Mouse (Mus musculus) cerebellum, adult 11 months (tissue): ENCODE results near the gene Srcin1.
A peak's percentile ranks its signal among the peaks of the same experiment; 100 is the strongest.

Source experiments
- DNase-seq: peaks from one replicate; pipeline ENCODE4 v3.0.0; 2022

Gene Srcin1

DNA sequence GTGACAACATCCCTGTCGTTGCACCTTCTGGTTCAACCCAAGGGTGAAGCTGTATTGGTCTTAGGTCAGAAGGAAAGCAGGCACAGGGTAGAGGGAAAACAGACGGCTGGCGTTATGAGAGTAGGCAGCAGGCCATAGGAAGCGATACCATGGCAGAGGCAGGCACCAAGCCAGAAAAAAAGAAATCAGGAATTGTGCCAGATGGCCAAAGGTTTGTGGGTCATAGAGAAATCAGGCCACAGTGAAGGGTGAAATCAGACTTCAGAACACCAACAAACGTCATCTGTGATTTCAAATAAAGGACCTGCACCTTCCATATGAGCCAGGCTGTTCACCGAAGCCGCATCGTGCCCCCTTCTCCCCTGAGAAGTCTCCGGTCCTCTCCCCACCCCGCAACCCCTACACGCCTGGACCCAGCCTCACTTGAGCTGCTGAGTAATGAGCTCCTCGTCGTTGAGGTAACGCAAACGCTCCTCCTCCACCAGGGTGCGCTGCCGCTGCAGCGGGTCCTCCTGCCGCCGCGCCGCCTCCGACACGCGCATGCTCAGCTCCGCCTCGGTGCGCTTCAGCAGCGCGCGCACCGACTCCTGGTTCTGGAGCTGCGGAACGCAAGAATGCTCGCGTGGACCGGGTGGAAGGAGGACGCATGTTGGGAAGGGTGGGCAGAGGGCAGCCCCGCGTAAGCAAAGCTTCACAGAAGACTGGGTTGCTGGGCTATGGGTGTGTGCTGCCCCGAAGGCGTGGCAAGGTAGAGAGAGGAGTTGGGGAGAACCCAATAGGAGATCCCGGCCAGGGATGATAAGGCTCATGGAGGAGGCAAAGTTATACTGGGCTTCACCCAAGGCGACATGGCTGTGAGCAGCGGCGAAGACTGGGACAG, 44.4 kb downstream of the Srcin1 start:
- DNase-seq = peak; percentile 91

DNA sequence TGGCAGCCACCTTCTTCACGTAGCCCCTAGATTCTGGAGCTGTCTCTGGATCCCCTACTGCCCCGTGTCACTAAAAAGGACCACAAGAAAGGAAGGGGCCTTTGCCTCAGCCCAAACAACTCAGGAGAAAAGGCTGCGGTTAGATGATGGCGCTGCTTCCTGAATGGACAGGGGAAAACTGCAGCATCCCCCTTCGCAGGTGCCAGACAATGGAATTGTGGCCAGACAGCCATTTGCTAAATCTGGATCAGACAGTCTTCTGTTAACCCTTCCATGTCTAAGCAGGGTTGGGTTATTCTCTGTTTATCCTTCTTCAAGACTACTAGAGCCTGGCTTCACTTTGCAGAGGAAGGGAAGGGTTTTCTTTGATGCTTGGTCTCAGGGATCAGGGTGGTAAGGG, 45.0 kb downstream of the Srcin1 start:
- peak; percentile 35 for DNase-seq

DNA sequence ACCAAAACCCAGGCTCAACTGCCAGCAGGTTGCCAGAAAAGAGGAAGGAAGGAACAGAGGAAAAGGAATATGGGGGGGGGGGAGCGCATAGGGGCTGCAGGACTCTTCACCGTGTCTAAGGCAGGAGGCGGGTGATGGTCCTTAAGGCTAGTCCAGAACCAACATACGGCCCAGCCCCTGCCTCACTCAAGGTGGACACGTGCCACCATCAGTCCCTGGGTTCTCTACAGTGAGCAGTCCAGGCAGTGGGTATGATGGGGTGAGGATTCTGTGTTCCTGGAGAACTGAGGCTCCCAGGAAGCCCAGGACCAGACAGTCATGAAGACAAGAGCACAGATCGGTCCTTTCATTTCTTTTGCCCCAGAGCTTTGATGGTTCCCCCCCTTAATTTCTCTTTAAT, 45.9 kb downstream of the Srcin1 start:
- DNase-seq = no peak

DNA sequence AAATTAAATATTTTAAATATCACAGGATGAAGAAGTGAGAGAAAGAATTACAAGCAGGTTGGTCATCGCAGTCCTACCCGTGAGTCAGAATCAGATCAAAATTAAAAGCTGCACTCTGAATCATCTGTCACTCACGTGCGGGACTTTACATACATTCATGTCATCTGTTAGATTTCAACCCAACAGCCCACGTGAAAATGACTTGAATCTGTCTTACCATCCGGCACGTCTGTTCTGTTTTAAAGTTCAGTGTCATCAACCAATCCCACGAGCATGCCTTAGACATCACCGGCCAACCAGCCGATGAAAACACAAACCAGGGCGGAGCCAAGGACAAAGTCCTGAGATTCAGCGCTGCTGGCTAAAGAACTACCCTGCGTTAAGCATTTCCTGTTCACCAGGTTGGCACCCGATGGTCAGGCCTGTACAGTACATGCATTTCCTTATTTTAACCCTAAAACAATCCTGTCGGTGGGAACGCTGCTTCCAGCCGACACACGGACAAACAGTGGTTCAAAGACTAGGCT, 47.6 kb downstream of the Srcin1 start:
- no peak for DNase-seq

DNA sequence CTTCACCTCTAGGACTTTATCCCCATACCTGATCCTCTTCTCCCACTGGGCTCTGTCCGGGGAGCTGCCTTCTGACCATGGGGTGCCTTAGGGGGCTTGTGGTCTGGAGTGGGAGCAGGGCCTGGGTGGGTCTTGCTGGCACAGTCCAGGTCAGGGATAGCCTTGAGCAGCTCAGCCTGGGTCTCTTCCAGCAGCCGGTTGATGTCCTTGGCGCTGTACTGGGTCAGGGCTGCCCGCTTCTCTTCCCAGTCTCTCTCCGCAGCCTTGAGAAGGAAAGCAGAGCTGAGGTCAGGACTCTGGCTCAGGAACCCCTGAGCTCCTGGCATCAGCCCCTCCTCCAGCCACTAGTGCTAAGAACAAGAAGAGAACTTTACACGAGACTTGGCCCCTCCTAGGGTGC, 50.7 kb downstream of the Srcin1 start:
- DNase-seq = no peak

DNA sequence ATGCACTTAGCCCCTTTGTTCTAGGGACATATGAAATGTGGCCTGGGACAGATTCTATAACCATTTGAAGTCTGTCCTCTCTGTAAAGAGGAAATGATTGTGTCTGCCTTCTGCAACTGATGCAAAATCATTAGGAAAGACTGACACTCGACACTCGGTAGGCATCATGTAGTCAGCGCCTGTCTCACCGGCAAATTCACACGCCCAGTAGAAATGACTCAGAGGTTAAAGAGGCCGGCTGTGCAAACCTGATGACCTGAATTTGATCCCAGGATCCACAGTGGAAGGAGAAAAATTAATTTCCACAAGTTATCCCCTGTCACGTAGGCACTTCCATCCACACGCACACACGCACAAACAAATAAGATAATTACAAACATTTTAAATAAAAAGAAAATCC, 51.7 kb downstream of the Srcin1 start:
- DNase-seq = no peak

DNA sequence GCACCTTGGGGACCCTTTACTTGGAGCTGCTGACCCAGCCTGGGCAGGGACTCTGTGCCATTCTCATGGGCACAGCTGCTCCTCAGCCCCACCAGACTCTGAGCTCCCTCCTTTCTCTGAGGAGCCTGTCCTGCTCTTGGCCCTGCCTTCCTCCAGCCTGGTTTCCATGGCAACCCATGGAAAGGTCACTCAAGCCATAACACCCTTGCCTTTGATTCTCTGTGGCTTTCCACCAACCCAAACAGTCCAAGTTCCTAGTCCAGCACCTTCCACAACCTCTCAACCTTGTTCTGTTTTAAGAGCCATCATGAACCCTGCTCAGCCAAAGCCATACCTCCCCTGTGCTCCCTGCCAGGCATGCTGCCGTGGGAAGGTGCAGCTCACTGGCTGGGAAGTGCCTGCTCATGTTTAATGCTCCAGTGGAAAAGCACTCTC, 52.1 kb downstream of the Srcin1 start:
- DNase-seq = peak; percentile 51

DNA sequence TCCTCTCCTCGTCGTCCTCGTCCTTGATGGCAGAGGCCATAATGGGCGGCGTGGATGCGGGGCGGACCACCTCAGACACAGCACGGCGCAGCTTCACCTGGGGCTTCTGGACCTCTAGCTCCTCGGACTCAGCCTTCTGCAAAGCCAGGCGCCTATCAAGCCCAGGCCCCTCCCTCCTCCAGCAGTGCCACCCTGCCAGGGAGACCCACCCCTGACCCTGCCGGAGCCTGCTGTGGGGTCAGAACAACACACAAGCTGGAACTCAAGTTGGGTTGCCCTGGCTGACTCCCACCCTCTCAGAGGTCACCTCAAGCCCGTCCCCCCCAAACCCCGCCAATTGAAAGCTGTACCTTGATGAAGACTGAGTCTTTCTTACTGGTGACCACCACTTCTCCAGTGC, 52.9 kb downstream of the Srcin1 start:
- DNase-seq = no peak

DNA sequence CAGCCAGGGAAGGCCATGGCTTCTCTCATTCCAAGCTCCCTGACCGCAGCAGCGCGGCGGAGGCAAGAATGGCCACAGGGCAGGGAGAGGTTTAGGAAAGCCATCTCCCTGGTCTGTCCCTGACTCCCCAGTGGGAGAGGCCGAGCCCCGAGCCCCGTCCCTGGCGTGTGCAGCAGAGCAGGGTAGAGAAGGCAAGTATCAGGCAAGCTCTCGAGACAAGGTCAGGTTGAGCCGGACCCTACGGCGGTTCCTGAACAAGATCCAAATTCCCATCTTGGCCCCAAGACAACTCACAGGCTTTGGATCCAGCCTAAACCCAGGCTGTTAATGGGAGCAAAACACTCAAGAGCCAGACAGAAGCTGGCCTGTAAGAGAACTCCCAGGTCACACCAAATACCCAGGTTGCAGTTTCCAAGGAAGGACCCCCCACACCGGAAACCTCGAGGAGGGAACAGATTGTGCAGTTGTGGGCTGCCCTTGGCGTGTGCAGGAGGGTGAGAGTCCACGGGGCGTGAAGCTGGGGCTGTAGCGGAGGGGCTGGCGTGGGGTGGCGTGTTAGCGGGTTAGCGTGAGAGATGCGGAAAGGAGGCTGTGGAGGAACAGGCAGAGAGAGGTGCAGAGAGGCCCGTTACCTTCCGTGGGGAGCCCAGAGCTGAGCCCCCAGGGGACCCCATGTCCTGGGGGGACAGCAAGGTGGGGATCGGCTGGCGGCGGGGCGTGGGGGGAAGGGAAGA, 54.1 kb downstream of the Srcin1 start:
- DNase-seq = peak; percentile 43

DNA sequence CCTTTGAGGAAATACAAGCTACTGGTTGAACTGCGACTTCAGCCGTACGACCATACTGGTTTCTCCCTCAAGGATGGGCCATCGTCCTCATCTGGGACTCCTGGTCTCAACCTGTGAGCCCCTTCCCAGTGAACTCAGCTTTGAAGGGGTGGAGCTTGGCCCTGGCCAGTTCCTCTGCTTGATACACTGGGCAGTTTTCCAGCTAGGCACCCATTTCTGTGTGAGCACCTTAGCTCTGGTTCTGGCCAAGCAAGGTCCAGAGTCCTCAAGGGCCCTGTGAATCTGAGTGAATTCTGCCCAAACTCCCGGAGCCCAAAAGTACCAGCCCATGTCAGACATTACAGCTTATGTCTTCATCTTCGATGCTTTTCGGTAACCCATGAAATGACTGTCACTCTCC, 55.4 kb downstream of the Srcin1 start:
- DNase-seq = no peak

DNA sequence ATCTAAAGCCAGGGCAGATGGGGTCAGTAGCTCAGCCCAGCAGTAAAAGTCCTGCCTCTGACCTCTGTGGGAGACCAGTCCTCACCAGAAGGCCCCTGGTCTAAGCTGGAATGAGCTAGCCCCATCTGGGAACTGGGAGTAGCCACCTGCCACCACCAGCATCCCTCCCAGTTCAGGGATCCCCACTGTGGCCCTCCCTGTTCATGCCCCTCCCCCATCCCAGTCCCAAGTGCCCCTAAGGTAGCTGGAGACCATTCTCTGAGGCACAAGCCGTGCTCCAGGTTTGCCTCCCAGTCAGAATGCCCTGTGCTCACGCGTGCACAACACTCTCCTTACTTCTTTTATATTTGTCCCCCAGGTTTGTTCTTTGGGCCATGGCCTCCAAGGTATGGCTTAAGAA, 62.9 kb downstream of the Srcin1 start:
- no peak for DNase-seq

DNA sequence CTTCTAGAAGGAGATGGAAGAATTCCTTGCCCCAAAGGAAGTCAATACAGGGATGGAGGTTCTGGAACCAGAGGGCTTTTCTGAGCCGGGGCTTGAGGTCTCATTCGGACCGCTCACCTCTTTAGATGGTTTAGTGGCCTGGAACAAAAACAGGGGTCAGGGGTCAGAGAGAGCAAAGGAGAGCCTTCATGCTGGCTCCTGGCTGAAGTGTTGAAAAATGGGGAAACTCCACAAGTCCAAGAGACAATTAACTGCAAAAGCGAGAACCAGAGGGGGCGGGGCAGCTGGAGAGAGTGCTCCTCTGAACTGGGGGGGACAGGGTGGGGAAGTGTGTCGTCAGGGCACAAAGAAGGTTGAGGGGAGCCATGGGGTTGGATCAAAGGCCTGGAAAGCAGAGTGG, 63.5 kb downstream of the Srcin1 start:
- no peak for DNase-seq

DNA sequence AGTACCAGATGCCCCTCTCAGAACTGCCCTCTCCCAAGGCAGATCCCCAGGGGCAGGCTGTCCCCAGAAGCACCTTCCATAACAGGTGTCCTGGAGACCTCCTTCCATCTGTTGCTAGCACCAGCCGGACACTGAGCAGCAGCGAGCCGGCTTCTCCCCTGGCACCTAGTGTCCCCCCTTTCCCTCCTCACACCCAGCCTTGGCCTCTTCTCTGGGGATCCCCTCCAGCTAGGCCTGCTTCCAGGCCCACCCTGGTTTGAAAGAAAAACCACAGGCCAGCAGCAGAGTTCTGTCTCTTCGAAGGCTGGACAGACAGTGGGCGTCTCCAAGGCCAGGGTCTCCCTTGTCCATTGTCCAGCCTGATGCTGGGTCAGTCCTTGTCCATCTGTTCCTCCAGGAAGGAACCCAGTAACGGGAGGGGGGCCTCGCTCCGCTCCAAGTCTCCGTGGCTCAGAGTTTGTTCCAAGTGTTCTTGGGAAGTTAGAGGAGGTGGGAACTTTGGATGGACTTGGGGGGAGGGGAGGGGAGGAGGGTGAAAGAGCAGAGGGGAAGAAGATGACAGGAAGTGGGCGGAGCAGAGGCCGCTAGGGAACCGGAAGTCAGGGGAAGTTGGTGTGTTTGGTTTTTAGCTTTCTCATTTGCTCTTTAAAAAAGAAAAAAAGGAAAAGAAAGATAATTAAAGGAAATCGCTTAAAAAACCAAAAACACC, 64.2 kb downstream of the Srcin1 start:
- DNase-seq = peak; percentile 38

DNA sequence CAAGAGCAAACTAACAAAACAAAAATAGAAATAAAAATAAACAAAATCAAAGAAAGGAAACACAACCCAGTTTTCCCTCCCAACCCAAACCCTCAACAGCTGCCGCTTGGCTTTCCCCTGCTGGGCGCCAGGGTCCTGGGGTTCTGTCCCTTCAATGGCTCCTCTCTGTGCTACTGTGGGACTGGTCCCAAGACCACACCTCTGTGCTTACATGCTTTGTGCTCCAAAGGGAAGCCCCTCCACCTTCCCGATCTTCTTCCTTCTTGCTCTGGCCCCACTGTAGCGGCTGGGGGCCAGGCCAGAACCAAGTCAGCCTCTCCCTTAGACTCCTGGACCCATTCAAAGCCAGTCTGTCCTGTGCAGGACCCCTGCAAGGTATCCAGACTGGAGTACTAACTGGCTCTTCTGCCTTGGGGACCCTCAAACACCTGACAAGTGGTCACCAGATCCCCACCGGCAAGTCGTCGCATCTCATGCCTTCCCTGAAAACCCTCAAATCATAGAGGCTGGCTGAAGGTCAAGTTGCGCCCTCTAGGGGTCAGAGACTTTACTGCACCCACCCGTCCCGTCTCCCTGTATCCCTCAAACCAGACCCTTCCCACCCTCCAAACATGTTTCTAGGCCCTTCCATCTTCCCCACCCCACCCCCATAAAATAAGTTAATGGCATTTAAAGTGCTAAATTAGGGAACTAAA, 64.9 kb downstream of the Srcin1 start:
- DNase-seq = peak; percentile 71

DNA sequence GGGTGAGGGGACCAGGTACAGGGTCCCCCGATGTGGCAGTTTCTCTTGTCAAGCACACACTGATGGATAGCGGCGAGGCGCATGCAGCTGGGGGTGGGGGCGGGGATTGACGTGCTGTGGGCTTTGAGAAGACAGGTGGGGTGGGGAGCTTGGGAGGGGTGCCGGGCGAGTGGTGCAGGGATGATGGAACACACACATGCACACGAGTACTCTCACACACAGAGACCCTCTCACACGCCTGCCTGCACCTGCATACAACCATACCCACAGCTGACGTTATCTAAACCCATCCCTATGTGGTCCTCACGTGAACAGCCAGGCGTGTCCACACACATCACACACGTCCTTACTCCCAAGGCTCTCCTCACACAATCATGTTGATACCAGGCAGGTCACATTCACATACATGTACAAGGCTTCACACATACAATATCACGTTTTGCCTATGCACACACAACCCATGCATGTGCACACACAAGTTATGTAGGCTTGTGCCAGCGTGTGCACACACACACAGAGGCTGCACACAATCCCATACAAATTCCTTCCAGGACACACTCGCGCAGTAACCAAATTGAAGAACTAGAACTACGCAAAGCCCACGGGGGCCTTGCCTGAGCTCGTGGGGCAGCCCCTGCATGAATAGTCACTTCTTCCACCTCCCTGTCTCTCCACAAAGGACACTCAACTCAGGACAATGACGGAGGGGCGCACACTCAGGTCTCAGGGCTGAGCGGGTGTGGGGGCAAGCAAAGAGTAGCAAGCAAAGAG, 66.1 kb downstream of the Srcin1 start:
- DNase-seq = no peak

DNA sequence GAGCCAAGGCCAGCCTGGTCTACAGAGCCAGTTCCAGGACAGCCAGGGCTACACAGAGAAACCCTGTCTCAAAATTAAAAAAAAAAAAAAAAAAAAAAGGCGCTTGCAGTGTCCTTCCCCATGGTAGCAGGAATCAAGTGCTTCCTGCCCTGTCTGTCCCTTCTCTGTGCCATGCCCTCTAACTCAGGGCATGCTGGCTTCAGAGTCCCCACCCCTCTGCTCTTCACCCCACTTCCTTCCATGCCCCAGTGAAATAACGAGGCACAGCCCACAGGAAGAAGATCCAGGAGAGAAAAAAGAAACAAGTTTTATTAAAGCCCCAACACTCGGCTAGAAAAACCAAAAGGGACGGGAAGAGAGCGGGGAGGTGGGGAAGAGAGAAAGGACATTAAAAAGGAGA, 66.9 kb downstream of the Srcin1 start:
- no peak for DNase-seq

DNA sequence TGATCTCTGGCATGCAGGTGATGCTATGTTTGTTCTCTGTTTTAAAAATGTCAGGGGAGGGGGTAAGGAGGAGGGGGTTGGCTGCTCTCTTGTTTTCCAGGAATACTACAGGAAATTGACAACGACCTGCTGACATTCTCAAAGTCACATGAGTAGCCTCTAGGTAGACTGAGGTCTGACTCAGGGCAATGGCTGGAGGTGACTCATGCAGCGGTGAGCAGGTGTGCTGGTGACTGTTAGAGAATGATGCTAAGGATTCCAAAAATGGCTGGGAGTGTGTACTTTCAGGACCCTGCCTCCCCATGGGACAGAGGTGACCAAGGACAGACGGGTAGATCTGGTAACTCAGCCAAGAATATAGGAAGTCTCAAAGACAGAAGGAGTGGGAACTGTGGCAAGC, 67.8 kb downstream of the Srcin1 start:
- DNase-seq = no peak

DNA sequence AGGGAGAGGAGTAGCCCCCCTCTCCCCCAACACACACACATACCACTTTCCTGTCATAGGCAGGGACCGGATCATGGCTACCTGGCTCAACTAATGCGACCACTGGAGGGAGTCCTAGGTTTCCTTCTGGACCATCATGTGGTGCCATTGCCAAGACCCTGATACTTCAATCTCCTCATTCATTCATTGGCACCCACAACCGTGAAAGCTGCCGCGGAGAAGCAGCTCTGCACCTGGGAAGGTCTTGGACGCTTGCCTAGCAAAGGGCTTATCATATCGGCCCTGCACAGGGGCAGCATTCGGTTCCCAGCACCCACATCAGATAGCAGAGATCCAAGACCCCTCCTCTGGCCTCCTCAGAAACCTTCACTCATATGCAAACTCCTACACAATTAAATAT, 69.7 kb downstream of the Srcin1 start:
- DNase-seq = peak; percentile 35

DNA sequence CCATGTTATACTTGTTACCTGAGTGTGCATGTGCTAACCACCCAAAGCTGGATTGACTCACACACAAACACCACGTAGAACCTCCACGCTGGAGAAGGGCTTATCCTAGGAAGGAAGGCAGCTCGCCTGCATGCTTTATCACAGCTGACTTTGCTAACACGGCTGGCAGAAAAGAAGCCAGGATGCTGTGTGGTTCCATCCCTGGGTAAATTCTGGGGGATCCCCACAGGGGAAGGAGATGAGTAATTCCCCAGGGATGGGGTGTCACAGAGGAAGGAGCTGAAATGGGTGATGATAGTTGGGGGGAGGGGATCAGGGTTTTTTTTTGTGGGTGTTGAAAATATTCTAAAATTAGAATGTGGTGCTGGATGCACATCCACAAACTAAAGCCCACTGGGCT, 70.2 kb downstream of the Srcin1 start:
- DNase-seq = no peak

DNA sequence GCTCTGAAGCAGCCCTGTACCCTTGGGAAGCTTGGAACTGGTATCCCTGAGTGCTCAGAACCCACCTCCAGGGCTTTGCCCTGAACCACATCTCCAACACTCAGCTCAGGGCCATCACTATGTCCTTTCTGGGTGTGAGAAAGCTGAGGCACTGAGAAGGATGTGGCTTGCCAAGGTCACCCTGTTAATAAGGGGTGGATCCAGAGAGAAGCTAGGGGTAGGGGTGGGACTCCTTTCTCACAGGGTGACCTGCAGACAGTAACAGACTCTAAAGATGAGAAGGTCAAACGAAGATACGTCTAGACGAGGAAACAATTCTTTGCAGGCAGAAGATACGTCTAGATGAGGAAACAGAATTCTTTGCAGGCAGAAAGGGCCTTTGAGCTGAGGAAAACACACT, 73.1 kb downstream of the Srcin1 start:
- no peak for DNase-seq

DNA sequence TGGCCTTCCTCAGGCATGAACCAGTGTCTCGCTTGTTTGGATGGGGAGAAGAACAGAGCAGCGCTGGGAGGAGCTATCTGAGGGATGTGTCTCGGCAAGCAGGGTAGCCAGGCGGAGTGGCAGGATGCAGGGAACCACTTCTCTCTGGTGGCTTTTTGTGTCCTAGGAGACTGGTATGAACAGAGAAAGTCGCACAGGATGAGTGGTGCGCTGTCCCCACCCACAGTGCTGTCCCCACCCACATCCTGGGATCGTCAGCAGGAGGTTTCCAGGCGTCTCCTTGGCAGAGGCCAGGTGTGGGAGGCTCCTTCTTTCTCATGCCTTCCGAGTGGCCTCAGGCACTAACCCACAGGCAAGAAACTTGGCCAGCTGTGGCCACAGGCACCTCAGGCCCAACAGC, 73.6 kb downstream of the Srcin1 start:
- no peak for DNase-seq
